Mouse (Mus musculus) MEL (cell line): ENCODE measurements at regions not wholly inside any gene's neighbourhood (a gene's known extent, or its start where the extent isn't known, plus 50 kb on each side); places are given as distances from the start of the nearest gene placed in this dataset.

Source experiments
- CTCF ChIP-seq, 3 experiments: IDR thresholded peaks in 2 of 3; conservative IDR thresholded peaks in 1 of 3; 2 replicates each; pipeline ENCODE4 v1.5.1; 2011 to 2012; ENCODE audit warnings: low read length in 3 of 3, low read depth in 2 of 3, mild to moderate bottlenecking in 2 of 3, improper control_type of control experiment in 1 of 3, inconsistent platforms in 1 of 3, mixed read lengths in 1 of 3, moderate library complexity in 1 of 3; ENCODE audit not compliant: control insufficient read depth in 1 of 3, insufficient read depth in 1 of 3, poor library complexity in 1 of 3, severe bottlenecking in 1 of 3
- ETS1 ChIP-seq: IDR thresholded peaks from 2 replicates; pipeline ENCODE4 v1.6.1; 2012; ENCODE audit warnings: low read depth, mild to moderate bottlenecking, inconsistent platforms, low read length, improper control_type of control experiment, moderate library complexity
- MXI1 ChIP-seq: IDR thresholded peaks from 2 replicates; pipeline ENCODE4 v1.6.1; 2011; ENCODE audit warnings: mild to moderate bottlenecking, low read depth, low read length, improper control_type of control experiment
- POLR2A ChIP-seq, 2 experiments: IDR thresholded peaks; 2 replicates each; pipeline ENCODE4 v1.6.1; 2011 to 2012; ENCODE audit warnings: low read length in 2 of 2, mild to moderate bottlenecking in 2 of 2, control low read depth in 1 of 2, improper control_type of control experiment in 1 of 2, low read depth in 1 of 2, moderate library complexity in 1 of 2; ENCODE audit not compliant: control insufficient read depth in 1 of 2, insufficient read depth in 1 of 2, poor library complexity in 1 of 2
- RCOR1 ChIP-seq: IDR thresholded peaks from 2 replicates; pipeline ENCODE4 v1.6.1; 2012; ENCODE audit warnings: low read depth, mild to moderate bottlenecking, inconsistent platforms, low read length, improper control_type of control experiment
- TAL1 ChIP-seq: IDR thresholded peaks from 2 replicates; pipeline ENCODE4 v1.6.1; 2012; ENCODE audit warnings: mild to moderate bottlenecking, inconsistent platforms, low read length, moderate library complexity, mixed read lengths
- USF2 ChIP-seq, 2 experiments: IDR thresholded peaks; 2 replicates each; pipeline ENCODE4 v1.6.1; 2011 to 2012; ENCODE audit warnings: improper control_type of control experiment in 2 of 2, low read length in 2 of 2, borderline replicate concordance in 1 of 2, inconsistent platforms in 1 of 2, low read depth in 1 of 2, mild to moderate bottlenecking in 1 of 2; ENCODE audit not compliant: insufficient read depth in 1 of 2
- ZC3H11A ChIP-seq: IDR thresholded peaks from 2 replicates; pipeline ENCODE4 v1.6.1; 2012; ENCODE audit warnings: low read depth, mild to moderate bottlenecking, inconsistent platforms, low read length, improper control_type of control experiment

- TF ChIP-seq TAL1, result no peak
- TF ChIP-seq USF2 (IDR thresholded peaks at IDR 0.05; ENCODE audit: borderline replicate concordance in 1 of 2, insufficient read depth in 1 of 2, low read depth in 1 of 2, low read length in 2 of 2), result no peak
- TF ChIP-seq ETS1, result no peak
- TF ChIP-seq CTCF (IDR thresholded peaks at IDR 0.05 in 2 of 3, conservative IDR thresholded peaks at IDR 0.05 in 1 of 3; ENCODE audit: control insufficient read depth in 1 of 3, insufficient read depth in 1 of 3, low read depth in 2 of 3, low read length in 3 of 3, poor library complexity in 1 of 3, severe bottlenecking in 1 of 3), result no peak
- no peak for TF ChIP-seq POLR2A (IDR thresholded peaks at IDR 0.05; ENCODE audit: control insufficient read depth in 1 of 2, insufficient read depth in 1 of 2, low read depth in 1 of 2, low read length in 2 of 2, poor library complexity in 1 of 2)
- TF ChIP-seq ZC3H11A, result no peak
- no peak for TF ChIP-seq MXI1
- TF ChIP-seq RCOR1, result no peak
Observed at GRCm38 (mm10) chr12:43852246-43852645, 357.9 kb downstream of the Dnajb9 start.
